8 mouse cellular contexts compared by ENCODE assay signal in genomic region chr4:149977801-149978544, GRCm38 (mm10). TPM values are rescaled to one million over a fixed set of nuclear protein-coding genes. Genes with fewer than 3 reads are reported as not detected.
A peak's percentile ranks its signal among the peaks of the same experiment; 100 is the strongest.
DNase-seq lines count a peak whose midpoint lies in the region; ATAC-seq lines count a peak whose summit lies in the region.

No protein-coding gene starts in this region.

- H3K9me3 ChIP-seq in heart, embryonic 11.5 days (replicated peaks; ENCODE audit: control insufficient read depth, low read length): no peaks in the 10 kb centered on the region
- H3K9me3 ChIP-seq in intestine, embryonic 15.5 days: no peaks in the 10 kb centered on the region

- WGBS in heart, embryonic 11.5 days (ENCODE audit: insufficient replicate concordance): 54% methylated on average over 17 of the region's 17 CpGs
- 46% methylated on average over 17 of the region's 17 CpGs for WGBS in intestine, embryonic 15.5 days

- intact Hi-C loops in heart, postnatal 36 days (cut with DNase I): no loop called here

- peaks cover 19% of the 10 kb centered on the region for H3K4me1 ChIP-seq in heart, embryonic 11.5 days (ENCODE audit: control insufficient read depth, insufficient read depth, low read length)
- peaks cover 22% of the 10 kb centered on the region for H3K4me1 ChIP-seq in intestine, embryonic 15.5 days (replicated peaks)

- H3K27ac ChIP-seq in heart, embryonic 11.5 days (ENCODE audit: low read depth, low read length): 0 out of 2 replicates have a peak overlapping the region, but pooled peaks have one; percentile 17
- H3K27ac ChIP-seq in intestine, embryonic 15.5 days: 0 out of 2 replicates have a peak overlapping the region, but pooled peaks have one; percentile 22

- peak overlapping the region; percentile 24 for H3K4me2 ChIP-seq in heart, embryonic 11.5 days
- H3K4me2 ChIP-seq in intestine, embryonic 15.5 days (replicated peaks): no peak overlapping the region

- no peak for DNase-seq in heart, postnatal 36 days
- DNase-seq in retina, postnatal 1 day: peak; percentile 56
- DNase-seq in retina, embryonic 14.5 days (ENCODE audit: low spot score): no peak
- DNase-seq in yolk sac, embryonic 10.5 days (ENCODE audit: low spot score): peak; percentile 56
- no peak for DNase-seq in thymus, postnatal 10 days (ENCODE audit: low spot score in 2 of 2)
- no peak for DNase-seq in cerebellum, postnatal 36 days

- no peaks in the 10 kb centered on the region for H3K36me3 ChIP-seq in heart, embryonic 11.5 days (ENCODE audit: control insufficient read depth, insufficient read depth, low read length)
- peaks cover 12% of the 10 kb centered on the region; the same call in 1 of the 2 replicates for H3K36me3 ChIP-seq in intestine, embryonic 15.5 days

- no peak; the same call in 1 of the 2 replicates for ATAC-seq in heart, embryonic 11.5 days (replicated peaks; ENCODE audit: insufficient number of reproducible peaks, low FRiP score, low TSS enrichment)
- ATAC-seq in intestine, embryonic 15.5 days: peak; percentile 56

- no peak overlapping the region for H3K9ac ChIP-seq in heart, embryonic 11.5 days (ENCODE audit: low read depth, low read length)
- 0 out of 2 replicates have a peak overlapping the region, but pooled peaks have one; percentile 10 for H3K9ac ChIP-seq in intestine, embryonic 15.5 days

- no peak overlapping the region for H3K4me3 ChIP-seq in heart, embryonic 11.5 days (ENCODE audit: low read depth, low read length)
- H3K4me3 ChIP-seq in intestine, embryonic 15.5 days (replicated peaks): no peak overlapping the region

- no peaks in the 10 kb centered on the region for H3K27me3 ChIP-seq in heart, embryonic 11.5 days (ENCODE audit: control insufficient read depth, insufficient read depth, low read length)
- no peaks in the 10 kb centered on the region for H3K27me3 ChIP-seq in intestine, embryonic 15.5 days (replicated peaks)

RNA-seq across cellular contexts. Expression of gene Spsb1, which starts 23.1 kb away (rescaled TPM):
- polyA plus RNA-seq in heart, embryonic 11.5 days (2014; fragmentation: Nextera tagmentation; extraction: Ambion mirVana): 4.7 and 5.6 TPM in 2 replicates
- 10 to 100 TPM; 35.1 to 37.7 TPM for total RNA-seq in heart, postnatal 36 days (2021)
- polyA plus RNA-seq in intestine, embryonic 15.5 days (2015; fragmentation: Nextera tagmentation; extraction: Ambion mirVana): 17.0 and 18.2 TPM in 2 replicates

RNA-seq across cellular contexts. Expression of gene H6pd, which starts 30.9 kb away (rescaled TPM):
- polyA plus RNA-seq in heart, embryonic 11.5 days (2014; fragmentation: Nextera tagmentation; extraction: Ambion mirVana): 4.8 and 6.2 TPM in 2 replicates
- 10 to 100 TPM; 45.0 to 45.7 TPM for total RNA-seq in heart, postnatal 36 days (2021)
- 22.2 and 24.0 TPM in 2 replicates for polyA plus RNA-seq in intestine, embryonic 15.5 days (2015; fragmentation: Nextera tagmentation; extraction: Ambion mirVana)

Comparison
In these comparisons a context has a peak if more than half of its experiments do, and no peak if none do; other contexts are left out.
1. DNase-seq: peak in retina, postnatal 1 day (single experiment) and yolk sac, embryonic 10.5 days (single experiment); none in heart, postnatal 36 days (0 of 2), retina, embryonic 14.5 days (single experiment), thymus, postnatal 10 days (0 of 2) and cerebellum, postnatal 36 days (0 of 2).